Mouse (Mus musculus) brown adipose tissue, adult 24 weeks (tissue): ENCODE data around the gene 4930539E08Rik. TPM values are rescaled to one million over a fixed set of nuclear protein-coding genes. Genes with fewer than 3 reads are reported as not detected.
A peak's percentile ranks its signal among the peaks of the same experiment; 100 is the strongest.

Experiments
- H3K27ac ChIP-seq: fragments of 200-500 bp; replicated peaks from 2 replicates; pipeline ENCODE4 v1.5.1; 2012; ENCODE audit warnings: low read depth, mild to moderate bottlenecking, low read length
- H3K4me1 ChIP-seq: fragments of 200-500 bp; 2 replicates; pipeline ENCODE4 v1.6.1; 2012; ENCODE audit warnings: low read length, mixed read lengths; ENCODE audit not compliant: control insufficient read depth, insufficient read depth, insufficient read length
- H3K4me3 ChIP-seq: fragments of 200-500 bp; 2 replicates; pipeline ENCODE4 v1.5.1; 2012; ENCODE audit warnings: low read depth, mild to moderate bottlenecking, low read length, moderate library complexity; ENCODE audit not compliant: insufficient read depth
- polyA plus RNA-seq: library from polyadenylated mRNA; stranded (reverse); fragments of >200 nt; gene quantifications from 2 replicates; pipeline ENCODE4 v1.2.4, GENCODE M21; 2012; ENCODE audit not compliant: missing spikeins, insufficient read depth, insufficient read length

The 4930539E08Rik gene
- polyA plus RNA-seq, 1 experiment, result not detected

DNA sequence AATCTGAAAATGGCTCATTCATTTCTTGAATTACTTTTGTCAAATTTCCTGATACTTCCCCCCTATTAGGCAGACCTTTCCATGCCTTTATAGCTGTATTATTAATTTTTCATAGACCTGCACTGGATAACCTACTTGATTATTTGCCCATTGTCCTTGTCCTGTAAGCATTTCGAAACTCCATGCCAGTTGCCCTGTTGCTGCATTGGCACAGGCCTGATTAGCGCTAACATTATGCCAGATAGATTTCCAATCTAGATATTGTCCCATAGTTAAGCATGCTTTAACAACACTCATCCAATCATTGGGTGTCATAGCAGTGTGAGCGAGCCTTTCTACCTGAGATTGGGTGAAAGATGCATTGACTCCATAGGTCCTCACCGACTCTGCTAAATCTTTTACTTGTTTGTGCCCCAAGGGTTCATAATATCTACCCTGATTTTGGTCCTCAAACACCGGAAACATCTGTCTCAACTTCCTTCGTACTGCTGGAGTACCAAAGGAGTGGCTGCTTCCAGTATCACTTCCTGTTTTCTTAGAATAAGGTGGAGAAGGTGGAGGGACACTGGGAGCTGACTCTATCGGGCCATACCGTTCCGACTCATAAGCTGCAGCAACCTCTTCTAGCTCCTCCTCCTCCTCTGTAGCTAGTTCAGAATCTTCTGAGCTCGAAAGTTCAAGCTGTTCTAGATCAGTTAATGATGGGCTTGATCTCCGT, 20.9 kb downstream of the 4930539E08Rik start:
- Histone ChIP-seq H3K27ac (peak overlapping the region; percentile 78), H3K4me1 (peaks cover 13% of the 10 kb centered on the region), H3K4me3 (no peak overlapping the region)

DNA sequence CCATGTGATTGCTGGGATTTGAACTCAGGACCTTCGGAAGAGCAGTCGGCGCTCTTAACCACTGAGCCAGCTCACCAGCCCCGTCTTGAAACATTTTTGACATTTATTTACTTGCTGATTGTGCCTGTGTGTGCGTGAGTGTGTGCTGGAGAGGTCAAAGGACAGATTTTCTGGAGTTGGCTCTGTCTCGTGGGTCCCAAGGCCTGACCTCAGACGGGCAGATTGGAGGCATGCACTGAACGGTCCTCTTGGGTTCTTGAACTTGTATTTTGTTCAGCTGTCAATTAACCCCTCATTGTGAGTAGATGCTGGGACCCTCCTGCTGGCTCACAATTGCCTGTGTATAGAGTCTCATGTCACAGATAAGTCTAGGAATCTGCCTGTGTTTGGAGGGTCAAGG, 28.9 kb downstream of the 4930539E08Rik start:
- no peaks in the 10 kb centered on the region for H3K4me1 ChIP-seq
- no peak overlapping the region for H3K27ac ChIP-seq
- H3K4me3 ChIP-seq, result no peak overlapping the region

DNA sequence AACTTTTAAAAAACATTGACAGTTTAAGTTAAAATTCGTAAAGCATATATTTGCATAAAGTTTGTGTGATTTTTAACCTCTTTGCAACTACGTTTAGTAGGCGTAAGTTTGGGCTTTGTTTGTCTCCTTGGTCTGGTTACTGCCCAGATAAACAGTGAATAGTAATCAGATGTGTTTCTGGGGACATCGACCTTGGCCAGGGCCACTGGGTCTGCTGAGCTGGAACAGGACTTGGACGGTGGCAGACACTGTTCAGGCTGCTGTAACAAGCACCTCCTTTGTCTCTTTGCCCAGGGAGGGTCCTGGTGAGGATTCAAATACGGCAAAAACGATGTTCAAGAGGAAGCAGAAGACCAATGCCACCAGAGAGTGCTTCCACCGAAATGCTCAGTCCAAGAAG, 29.9 kb downstream of the 4930539E08Rik start:
- no peaks in the 10 kb centered on the region for H3K4me1 ChIP-seq
- H3K4me3 ChIP-seq, result no peak overlapping the region
- H3K27ac ChIP-seq, result no peak overlapping the region

DNA sequence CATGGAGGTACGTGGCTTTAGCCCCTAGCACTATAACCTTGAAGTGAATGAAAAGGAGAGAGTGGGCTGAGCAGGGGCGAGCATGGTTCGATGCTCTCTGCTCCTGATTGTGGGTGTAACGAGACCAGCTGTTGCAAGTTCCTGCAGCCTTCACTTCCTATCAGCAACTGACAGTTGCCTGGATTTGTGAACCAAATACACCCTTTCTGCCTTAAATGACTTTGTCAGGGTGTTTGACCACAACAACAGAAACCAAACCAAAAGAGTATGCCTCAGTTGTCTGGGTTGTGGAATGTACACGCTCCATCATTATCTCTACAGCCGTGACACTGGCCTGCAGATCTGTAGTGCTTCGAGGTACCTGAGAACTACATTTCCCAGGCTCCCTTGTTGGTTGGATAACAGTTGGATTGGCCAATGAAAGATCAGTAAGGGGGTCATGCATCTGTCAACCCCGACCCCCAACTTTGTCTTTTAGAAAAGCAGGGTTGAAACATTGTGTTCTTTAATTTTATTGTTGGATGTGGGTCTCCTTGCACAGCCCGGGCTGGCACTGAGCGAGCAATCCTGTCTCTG, 31.1 kb downstream of the 4930539E08Rik start:
- Histone ChIP-seq H3K4me1 (no peaks in the 10 kb centered on the region), H3K4me3 (no peak overlapping the region), H3K27ac (no peak overlapping the region)

DNA sequence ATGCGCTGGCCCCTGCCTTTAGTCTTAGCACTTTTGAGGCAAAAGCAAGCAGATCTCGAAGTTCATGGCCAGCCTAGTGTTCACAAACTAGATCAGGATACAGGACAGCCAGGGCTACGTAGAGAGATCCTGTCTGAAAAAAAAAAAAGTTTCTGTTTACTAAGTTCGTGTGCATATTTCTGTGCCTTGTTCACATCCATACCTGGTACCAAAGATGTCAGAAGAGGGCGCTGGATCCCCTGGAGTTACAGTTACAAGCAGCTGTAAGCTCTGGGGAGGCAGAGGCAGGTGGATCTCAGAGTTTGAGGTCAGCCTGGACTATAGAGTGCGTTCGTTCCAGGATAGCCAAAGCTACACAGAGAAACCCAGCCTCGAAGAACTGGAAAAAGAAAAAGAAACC, 32.3 kb downstream of the 4930539E08Rik start:
- Histone ChIP-seq H3K27ac (no peak overlapping the region), H3K4me3 (no peak overlapping the region), H3K4me1 (no peaks in the 10 kb centered on the region)

DNA sequence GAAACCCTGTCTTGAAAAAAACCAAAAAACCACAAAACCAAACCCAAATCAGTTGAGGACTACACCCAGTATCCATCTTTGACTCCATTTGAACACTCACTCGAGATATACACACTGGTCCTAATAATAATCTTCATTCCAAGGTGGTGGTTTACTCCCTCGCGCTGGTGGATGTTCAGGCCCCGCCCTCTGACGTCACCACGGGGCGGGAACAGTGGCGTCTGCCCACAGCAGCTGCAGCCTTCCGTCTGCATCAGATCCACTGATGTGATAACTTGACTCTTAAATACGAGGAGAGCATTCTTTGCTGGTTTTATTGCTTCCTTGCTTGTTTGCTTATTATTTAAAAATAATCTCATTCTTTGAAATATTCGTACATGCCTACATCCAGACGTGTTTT, 32.8 kb downstream of the 4930539E08Rik start:
- no peak overlapping the region for H3K4me3 ChIP-seq
- H3K4me1 ChIP-seq, result no peaks in the 10 kb centered on the region
- H3K27ac ChIP-seq, result no peak overlapping the region

DNA sequence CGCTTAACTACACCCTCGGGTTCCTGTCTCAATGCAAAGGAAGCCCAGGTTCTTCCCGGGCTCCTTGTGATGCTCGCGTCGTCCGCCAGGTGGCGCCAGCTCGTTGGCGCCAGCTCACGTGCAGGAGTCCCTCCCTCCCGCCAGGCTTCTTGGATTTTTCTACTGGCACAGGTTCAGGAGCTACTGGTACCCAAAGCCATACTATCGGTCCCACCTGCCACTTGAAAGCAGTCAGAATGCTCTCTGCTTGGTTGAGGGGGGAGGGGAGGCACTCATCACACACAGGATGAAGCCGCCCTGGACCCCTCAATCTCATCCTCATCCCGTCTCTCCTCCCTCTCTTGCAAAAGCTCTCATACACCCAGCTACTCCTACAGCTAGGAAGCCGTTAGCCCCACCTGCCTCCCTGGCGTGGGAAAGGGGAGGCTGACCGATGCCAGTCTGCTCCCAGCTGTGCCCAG, 35.2 kb downstream of the 4930539E08Rik start:
- Histone ChIP-seq H3K27ac (no peak overlapping the region), H3K4me3 (no peak overlapping the region), H3K4me1 (no peaks in the 10 kb centered on the region)

DNA sequence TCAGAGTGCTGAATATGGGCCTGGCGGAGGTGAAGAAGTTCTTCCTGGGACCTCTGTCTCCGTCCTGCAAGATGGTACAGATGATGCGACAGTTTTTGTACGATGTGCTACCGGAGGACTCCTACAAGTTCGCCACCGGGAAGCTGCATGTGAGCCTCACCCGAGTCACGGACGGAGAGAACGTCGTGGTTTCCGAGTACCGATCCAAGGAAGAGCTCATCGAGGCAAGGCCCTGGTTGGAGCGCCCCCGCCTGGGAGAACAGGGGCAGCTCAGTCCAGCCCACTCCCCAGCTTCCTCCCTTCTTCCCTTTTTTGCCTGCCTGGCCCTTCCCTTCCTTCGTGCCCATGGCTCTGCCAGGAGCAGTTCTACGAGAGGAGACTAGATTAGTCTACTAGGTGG, 38.3 kb downstream of the 4930539E08Rik start:
- Histone ChIP-seq H3K4me1 (no peaks in the 10 kb centered on the region; the same call in 1 of the 2 replicates), H3K27ac (no peak overlapping the region), H3K4me3 (no peak overlapping the region)

DNA sequence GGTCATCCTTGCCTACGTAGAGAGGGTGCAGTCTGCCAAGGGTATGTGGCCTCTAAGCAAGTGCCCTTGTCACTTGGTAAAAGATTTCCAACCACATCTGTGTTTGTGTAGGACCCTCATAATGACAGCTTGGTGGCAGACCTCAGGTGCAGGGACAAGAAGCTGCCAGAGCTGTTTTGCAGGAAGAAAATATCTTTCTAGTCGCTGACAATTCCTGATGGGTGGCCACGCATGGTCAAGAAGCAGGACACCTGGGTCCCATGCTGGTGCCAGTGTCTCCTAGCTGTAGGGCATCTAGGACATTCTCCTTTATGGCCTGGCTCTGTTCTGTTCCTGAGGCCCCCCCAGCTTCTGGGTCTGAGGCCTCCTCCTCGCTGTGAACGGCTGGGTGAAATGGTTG, 38.8 kb downstream of the 4930539E08Rik start:
- Histone ChIP-seq H3K4me3 (no peak overlapping the region), H3K4me1 (no peaks in the 10 kb centered on the region; the same call in 1 of the 2 replicates), H3K27ac (no peak overlapping the region)

DNA sequence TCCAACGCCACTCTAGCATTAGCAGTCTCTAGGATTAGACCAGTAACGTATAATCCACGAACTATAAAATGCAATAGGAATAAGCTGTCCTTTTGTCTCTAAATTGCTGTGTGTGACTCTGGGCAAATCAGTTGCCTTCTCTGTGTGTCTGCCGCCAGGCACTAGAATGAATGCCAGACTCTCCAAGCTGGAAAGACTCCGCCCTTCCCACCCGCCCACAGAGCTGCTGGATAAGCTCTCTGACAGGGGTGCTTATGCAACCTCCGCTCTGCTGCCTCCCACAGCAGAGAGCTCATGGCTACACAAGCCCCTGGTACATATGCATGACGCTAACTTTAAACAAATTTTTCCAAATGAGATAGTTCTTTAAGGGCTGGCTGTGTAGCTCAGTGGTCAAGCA, 39.8 kb downstream of the 4930539E08Rik start:
- Histone ChIP-seq H3K4me1 (no peaks in the 10 kb centered on the region; the same call in 1 of the 2 replicates), H3K27ac (peak overlapping the region; percentile 46; the same call in 1 of the 2 replicates), H3K4me3 (no peak overlapping the region)

DNA sequence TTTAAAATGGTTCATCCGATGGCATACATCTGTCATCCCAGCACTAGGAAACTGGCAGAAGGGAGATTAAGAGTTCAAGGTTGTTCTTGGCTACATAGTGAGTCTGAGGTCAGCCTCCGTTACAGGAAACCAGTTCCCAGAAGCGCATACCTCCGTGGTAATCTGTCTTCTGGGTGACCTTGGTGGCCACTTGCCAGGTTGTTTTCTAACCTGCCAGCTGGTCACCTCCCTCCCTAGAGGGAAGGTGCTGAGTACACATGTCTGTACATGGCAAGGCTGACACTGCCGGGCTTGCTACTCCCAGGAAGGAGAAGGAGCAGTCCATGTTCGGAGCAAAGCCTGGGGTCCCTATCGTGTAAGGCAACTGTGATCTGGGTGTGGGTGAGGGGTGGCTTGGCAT, 40.3 kb downstream of the 4930539E08Rik start:
- Histone ChIP-seq H3K4me1 (no peaks in the 10 kb centered on the region; the same call in 1 of the 2 replicates), H3K27ac (peak overlapping the region; percentile 46; the same call in 1 of the 2 replicates), H3K4me3 (no peak overlapping the region)

DNA sequence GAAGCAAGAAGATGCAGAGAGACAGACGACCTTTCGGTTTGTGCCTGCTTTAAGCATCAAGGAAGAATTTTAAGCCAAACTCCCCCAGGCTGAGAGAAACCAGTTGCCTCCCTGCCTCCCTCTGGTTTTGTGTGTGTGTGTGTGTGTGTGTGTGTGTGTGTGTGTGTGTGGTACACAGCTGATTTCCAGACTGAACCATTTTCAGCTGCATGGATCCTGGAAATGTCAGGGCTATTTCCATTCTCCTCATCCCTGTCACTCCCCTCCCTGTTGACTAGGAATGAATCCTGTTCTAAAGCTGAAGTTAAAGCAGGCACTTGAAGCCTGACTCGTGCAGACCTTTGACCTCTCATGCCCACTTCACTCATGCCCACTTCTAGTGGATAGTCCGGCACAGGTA, 40.9 kb downstream of the 4930539E08Rik start:
- Histone ChIP-seq H3K4me3 (no peak overlapping the region), H3K4me1 (no peaks in the 10 kb centered on the region; the same call in 1 of the 2 replicates), H3K27ac (no peak overlapping the region)

DNA sequence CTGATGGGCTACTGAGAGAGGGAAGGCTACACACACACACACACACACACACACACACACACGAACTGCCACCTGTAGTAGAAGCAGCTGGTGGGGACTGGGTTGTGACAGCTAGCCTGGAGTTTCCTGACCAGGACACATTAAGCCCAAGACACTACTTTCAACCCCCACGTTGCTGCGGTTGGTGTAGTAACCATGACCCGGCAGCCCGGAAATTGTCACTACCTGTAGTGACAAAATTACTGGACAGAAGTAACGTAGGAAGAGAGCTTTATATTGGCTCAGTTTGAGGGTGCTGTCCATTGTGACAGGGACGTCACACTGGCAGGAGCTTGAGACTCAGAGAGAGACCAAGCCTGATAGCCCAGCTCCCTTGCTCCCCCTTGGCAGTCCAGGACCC, 42.8 kb downstream of the 4930539E08Rik start:
- Histone ChIP-seq H3K4me3 (no peak overlapping the region), H3K27ac (no peak overlapping the region)

DNA sequence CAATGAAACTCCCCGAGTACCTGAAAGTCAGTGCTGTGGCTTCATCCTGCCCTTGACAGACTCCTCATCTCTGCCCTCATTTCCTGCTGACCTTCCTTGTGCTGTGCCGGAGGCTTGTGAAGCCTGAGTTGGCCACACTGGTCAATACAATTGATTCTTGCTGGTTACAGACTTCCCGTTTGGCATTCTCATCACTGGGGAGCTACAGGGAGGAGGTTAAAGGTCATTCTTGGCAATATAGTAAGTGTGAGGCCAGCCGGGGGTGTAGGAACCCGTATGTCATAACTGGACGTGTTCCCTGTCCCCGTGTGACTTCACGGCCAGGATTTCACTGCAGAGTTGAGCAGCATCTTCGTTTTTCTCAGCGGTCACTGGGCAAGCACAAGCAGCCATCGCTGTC, 43.3 kb downstream of the 4930539E08Rik start:
- Histone ChIP-seq H3K27ac (no peak overlapping the region), H3K4me1 (no peaks in the 10 kb centered on the region; the same call in 1 of the 2 replicates), H3K4me3 (no peak overlapping the region)

More for the DNA sequence above, 42.8 kb downstream of the 4930539E08Rik start:
- no peaks in the 10 kb centered on the region; the same call in 1 of the 2 replicates for H3K4me1 ChIP-seq

DNA sequence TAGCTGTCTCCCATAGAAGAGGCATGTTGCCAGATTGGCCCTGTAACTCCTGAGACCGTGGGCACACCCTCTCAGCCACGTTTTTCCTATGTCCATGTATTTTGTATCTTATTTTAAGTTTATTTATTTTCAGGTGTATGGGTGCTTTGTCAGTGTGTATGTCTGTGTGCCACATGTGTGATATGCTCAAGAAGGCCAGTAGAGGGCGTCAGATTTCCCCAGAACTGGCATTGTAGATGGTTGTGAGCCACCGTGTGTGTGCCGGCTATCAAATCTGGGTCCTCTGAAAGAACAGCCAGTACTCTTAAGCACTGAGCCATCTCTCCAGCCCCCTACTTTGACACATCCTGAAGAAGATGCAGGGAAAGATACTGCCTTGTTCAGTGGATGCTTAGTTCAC, 44.7 kb downstream of the 4930539E08Rik start:
- H3K4me3 ChIP-seq, result no peak overlapping the region
- no peak overlapping the region for H3K27ac ChIP-seq
- H3K4me1 ChIP-seq, result no peaks in the 10 kb centered on the region; the same call in 1 of the 2 replicates
